Mouse (Mus musculus): ENCODE results near the gene Sema6d.

- TF ChIP-seq POLR2A (IDR thresholded peaks at IDR 0.05; ENCODE audit: insufficient read depth, low read length), result no peak
- no peak for TF ChIP-seq EP300 (IDR thresholded peaks at IDR 0.05; ENCODE audit: insufficient read depth, low read depth, low read length)
- no peak for TF ChIP-seq CTCF (IDR thresholded peaks at IDR 0.05; ENCODE audit: low read depth, low read length)
Observed at GRCm38 (mm10) chr2:124628701-124629100, 538.9 kb downstream of the Sema6d start.

Data from ES-Bruce4 (cell line).